Mouse (Mus musculus) liver, embryonic 14.5 days (tissue): ENCODE data around the gene Themis.

Experiments used
- CTCF ChIP-seq: IDR thresholded peaks from 2 replicates; pipeline ENCODE4 v1.5.1; 2016; ENCODE audit warnings: antibody characterized with exemption, low read depth, control low read depth
- EP300 ChIP-seq: IDR thresholded peaks from 2 replicates; pipeline ENCODE4 v1.6.1; 2016; ENCODE audit warnings: antibody characterized with exemption, low read depth

GRCm38 (mm10) chr10:28651910-28652309 lies 16.2 kb upstream of the Themis start:
- no peak for TF ChIP-seq CTCF
- TF ChIP-seq EP300 = no peak
